Mouse (Mus musculus) retina, postnatal 1 day (tissue): ENCODE data around the gene Ncor2.
"Not testable (repeated sequence)": the region's sequence is repeated elsewhere in the genome, so short reads cannot be mapped to it uniquely, and the experiment has no call there.

Experiments used
- DNase-seq: peaks from one replicate; pipeline ENCODE4 v3.0.0-alpha.2; 2012

Gene Ncor2

GRCm38 (mm10) chr5:125179007-125179734, at the start of gene Ncor2:
TSS of gene Ncor2 (minus strand) at chr5:125179219.
- peak; percentile 92 for DNase-seq

DNA sequence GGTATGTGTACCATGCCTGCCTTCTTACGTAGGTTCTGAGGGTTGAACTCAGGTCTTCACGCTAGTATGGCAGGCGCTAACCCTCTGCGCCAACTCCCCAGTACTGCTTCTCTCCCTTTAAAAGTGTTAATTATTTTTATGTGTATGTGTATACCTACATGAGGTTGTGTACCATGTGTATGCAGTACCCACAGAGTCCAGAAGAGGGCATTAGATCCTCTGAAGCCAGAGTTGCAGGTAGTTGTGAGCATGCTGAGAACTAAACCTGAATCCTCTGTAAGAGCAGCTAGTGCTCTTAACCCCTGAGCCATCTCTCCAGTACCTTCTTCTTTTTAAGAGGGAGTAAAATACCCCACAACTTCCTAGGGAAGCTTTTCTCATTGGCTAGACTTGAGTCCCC, 48.7 kb upstream of the Ncor2 start:
- DNase-seq: no peak

DNA sequence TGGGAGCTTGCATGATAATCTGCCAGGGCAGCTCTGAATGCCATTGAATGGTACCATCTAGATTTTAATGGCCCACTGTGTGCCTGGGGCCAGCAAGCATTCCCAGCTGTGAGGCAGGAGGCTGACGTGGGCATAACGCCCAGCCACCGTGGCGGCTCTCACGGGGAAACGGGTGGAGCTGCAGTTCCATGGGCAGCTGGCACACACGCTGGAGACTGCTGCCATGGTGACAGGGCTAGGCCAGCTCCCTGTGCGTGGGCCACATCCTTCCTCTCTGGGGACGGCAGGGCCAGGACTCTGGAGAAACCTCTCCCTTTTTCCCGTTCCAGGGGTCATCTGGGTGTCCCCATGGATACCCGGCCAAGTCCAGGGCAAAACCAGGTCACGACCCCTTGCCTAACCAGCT, 47.2 kb upstream of the Ncor2 start:
- DNase-seq: peak; percentile 85

- DNase-seq: peak; percentile 56
Measured at GRCm38 (mm10) chr5:125224925-125225324, 45.9 kb upstream of the Ncor2 start.

DNA sequence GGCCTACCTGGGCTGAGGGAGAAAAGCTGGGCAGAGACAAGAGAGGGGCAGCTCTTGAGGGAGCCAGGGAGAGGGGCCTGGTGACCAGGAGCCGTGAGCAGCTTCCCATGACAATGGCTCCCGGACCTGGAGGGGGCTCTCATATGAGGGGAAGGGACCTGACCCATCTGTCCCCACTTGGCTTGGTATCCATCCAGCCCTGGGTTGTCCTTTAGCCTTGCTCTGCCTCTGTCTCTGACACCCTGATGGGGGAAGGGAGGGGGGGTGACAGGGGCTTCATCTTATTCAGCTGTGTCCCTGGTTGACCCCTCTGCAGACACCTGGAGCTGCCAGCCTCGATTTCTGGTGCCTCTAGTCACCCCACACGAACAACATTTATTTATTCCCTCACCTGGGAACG, 44.9 kb upstream of the Ncor2 start:
- no peak for DNase-seq

DNA sequence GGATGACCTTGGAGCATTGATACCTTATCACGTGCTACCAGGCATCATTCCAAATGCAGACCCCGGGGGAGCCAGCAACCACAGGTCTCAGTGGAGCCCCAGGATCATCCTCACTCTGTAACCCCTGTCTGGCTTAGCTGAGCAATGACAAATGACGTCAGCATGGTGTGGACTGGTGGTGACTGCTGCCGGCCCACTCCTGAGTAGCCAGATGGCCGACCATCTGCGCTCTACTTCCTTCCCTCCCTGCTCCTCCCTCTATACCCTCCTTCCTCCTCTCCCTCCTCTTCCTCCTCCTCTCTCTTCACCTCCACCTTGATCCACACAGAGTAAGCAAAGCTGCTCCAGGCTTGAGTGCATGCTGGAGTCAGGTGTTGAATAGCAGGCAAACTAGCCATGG, 43.7 kb upstream of the Ncor2 start:
- peak; percentile 72 for DNase-seq

DNA sequence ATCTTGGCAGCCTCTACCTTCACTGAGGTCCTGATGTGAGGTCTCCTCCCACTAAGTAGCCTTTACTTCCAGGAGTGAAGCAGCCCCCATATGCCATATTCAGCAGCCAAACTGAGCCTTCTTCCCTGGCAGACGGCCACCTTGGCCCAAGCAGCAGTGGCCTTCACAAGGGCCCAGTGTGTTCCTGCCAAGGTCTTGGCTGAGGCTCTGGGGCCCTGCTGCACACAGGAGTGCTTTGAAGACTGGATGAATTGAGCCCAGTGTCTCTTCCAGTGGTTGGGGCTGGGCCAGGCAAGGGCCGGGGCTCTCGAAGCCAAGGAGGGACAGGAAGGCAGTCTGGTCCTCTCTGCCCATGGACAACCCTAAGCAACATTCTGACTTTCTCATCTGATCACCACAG, 42.8 kb upstream of the Ncor2 start:
- DNase-seq: no peak

DNA sequence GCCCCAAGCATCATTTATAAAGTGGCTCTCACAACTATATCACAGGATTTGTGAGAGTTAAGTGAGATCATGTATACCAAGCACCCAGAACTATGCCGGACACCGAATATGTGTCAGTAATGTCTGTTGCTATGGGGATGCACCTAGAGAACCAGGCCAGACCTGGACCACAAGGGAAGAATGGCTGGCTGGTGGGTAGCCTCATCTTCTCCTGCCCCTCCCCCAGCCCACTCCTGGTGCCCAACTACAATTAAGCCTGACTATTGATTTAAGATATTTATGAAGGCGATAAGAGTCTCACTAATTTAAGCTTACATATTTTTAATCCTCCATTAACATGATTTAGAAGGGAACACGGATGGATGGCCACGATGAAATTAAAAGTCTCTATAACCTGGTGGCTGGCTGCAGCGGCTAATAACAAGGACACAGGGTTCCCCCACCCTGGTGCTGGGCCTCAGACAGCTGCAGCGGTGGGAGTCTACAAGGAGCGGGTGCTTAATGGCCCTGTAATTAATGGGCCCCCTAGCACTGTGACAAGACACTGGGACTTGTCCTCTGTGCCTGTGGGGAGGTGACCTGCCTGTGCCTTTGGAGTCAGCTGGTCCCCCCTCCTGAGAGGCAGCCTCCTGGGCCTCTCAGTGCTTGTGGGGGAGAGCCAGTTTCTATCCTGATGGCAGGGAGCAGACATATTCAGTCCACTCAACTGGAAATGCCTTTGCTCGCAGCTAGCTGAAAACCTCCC, 38.6 kb upstream of the Ncor2 start:
- DNase-seq: peak; percentile 85

DNA sequence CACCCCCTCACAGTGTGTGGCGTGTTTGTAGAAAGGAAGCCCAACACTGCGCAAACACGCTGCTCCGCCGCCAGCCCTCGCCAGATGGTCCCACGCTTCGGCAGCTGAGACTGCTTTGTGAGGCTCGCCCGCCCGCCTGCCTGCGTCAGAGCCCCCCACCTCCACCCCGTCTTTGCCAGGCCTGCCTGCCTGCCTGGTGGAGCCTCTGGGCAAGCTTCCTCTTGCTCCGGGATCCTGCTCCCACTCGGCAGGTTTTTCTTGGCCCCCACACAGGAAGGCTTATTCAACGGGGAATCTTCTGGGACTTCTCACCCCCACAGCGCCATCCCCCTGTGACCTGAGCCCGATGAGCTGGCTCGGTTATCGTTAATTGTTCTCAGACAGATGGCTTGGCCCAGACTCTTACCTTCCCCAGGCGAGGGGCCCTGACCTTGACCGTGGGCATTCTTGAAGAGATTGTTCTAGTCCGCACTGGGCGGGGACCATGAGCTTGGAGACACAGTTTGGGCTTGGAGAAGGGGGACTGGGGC, 37.0 kb upstream of the Ncor2 start:
- DNase-seq: peak; percentile 92

GRCm38 (mm10) chr5:125215346-125215929, 36.4 kb upstream of the Ncor2 start:
- peak; percentile 46 for DNase-seq

DNA sequence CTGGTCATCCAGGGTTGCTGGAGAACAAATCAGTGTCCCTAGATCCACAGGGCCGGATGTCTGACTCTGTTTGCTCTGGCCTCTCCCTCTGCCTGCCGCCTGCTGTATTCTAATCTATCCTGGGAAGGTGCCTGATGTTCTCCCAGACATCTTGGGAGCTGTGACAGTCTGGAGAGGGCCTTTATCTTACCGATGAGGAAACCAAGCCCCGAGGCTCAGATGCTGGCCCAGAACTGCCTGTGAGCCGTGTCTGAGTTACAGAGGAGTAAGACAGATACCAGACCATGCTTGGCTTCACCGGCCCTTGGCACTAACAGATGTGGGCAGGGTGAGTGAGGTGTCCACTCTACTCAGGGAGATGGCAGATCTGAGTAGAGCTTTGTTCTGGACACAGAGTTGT, 35.0 kb upstream of the Ncor2 start:
- no peak for DNase-seq

DNA sequence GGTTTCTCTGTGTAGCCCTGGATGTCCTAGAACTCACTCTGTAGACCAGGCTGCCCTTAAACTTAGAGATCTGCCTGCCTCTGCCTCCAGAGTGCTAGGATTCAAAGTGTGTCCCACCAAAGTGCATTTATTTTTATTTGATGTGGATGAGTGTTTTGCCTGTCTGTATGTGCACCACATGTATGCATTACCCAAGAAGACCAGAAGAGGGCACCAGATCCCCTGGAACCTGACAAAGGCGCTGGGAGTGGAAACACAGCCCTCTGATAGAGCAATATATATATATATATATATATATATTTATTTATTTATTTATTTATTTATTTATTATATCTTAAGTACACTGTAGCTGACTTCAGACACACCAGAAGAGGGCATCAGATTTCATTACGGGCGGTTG, 25.9 kb upstream of the Ncor2 start:
- peak; percentile 55 for DNase-seq

GRCm38 (mm10) chr5:125204199-125204815, 25.3 kb upstream of the Ncor2 start:
- no peak for DNase-seq

DNA sequence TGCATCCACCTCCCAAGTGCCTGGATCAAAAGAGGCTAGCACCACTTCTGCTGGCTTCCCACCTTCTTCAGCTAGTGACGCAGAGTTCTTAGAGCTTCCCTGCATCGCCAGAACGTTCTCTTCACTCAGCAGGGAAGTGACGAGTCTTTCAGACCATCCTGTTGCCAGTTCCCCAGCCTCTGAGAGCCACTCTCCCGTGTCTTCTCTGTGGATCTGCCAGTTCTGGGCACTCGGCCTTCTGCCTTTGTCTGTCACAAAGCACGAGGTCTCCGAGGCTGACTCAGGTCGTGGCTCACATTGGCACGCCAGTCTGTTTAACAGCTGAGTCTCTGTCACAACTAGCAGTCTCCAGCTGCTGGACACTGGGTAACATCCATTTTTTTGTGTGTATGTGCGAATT, 24.7 kb upstream of the Ncor2 start:
- DNase-seq: peak; percentile 36

DNA sequence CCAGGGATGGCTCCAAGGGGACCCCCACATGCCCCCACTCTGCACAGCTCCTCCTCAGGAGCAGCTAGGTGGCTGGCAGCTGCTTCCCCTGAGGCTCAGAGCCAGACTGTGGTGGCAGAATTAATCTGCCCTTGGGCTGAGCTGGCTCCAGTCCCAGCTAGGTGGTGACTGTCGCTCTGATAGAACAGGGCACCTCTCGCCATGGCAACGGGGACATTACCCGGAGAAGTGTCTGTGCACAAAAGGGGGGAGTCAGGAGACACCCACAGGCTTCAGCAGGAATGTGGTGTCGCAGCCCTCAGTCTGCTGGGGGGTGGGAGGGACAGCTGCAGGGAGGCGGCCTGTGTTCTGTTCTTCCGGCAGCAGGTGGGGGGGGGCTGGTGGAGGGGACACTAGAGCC, 24.1 kb upstream of the Ncor2 start:
- DNase-seq: peak; percentile 92

DNA sequence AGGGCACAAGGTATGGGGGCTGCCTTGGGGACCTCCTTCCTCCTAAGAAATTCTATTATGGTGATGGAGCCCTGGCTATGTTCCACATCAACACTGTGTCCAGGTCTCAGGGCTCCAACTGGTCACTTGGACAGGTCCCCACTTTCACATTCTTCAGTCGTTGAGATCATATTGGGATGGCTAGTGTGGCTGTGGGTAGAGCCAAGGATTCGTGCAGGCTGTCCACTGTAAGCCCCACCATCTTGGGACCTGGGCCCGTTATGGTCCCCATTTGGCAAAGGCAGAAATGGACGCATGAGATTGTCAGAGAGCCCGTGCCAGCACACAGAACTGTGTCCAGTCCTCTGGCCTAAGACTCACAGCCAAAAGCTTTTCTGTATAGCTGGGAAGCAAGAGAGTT, 23.1 kb upstream of the Ncor2 start:
- DNase-seq: no peak

DNA sequence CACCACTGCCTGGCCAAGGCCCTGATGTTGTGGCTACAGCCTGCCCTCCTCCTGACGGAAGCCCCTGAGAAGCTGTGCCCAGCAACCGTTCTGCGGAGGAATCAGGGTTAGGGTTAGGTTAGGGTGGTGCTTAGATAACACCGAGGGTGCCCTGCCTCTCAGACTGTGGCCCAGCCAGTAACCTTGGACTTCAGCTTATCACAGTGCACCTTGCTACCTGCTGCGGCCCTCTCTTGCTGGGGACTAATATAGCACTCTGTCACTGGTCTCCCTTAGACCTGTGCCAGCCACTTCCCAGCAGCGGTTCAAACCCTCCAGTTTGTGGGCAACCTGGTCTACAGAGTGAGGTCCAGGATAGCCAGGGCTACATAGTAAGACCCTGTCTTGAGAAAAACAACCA, 20.1 kb upstream of the Ncor2 start:
- no peak for DNase-seq

DNA sequence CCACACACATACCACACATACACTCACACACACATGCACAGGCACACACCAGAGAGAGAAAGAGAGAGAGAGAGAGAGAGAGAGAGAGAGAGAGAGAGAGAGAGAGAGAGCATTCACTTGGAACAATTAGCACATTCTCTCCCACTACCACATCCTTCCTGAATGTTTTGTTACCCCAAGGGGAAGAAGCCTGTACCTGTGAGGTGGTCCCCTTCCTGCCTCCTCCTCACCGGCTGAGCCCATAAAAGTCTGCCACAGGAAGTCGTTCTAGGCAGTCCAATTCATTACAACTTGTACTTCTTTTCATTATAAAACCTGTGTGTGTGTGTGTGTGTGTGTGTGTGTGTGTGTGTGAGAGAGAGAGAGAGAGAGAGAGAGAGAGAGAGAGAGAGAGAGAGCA, 18.3 kb upstream of the Ncor2 start:
- DNase-seq: not testable (repeated sequence)

DNA sequence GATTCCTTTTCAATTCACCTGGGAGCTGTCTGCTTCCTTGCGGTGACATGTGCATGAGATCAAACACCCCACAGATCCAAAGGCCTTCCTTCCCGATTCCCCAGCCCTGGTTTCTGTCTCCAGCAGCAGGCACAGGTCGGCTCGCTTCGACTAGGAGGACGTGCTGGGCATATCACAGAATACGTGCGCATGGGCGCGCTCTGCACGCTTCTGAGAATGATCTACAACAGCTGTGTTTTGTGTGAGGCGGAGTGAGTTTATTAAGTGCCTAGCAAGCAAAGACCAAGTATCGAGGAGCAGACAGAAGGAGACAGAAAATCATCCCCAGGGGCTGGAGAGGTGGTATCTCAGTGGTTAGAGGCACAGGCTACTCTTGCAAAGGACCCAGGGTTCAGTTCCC, 17.0 kb upstream of the Ncor2 start:
- no peak for DNase-seq

DNA sequence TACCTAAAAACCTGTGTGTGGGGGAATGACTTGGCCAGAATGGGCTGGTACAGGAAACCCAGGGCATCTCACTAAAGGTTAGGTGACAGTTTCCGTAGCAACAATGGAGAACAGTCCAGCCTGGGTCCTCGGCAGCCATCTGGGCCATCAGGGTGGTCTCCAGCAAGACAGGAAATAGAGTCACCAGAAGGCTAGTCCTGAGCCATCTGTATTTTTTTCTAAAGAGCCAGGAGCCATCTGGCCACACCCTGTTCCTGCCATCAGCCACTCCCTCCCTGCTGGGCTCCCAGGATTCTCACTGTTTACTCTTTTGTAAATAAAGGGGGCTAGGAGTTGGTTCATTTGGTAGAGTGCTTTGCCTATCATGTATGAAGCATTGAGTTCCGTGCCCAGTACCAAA, 16.1 kb upstream of the Ncor2 start:
- peak; percentile 59 for DNase-seq

DNA sequence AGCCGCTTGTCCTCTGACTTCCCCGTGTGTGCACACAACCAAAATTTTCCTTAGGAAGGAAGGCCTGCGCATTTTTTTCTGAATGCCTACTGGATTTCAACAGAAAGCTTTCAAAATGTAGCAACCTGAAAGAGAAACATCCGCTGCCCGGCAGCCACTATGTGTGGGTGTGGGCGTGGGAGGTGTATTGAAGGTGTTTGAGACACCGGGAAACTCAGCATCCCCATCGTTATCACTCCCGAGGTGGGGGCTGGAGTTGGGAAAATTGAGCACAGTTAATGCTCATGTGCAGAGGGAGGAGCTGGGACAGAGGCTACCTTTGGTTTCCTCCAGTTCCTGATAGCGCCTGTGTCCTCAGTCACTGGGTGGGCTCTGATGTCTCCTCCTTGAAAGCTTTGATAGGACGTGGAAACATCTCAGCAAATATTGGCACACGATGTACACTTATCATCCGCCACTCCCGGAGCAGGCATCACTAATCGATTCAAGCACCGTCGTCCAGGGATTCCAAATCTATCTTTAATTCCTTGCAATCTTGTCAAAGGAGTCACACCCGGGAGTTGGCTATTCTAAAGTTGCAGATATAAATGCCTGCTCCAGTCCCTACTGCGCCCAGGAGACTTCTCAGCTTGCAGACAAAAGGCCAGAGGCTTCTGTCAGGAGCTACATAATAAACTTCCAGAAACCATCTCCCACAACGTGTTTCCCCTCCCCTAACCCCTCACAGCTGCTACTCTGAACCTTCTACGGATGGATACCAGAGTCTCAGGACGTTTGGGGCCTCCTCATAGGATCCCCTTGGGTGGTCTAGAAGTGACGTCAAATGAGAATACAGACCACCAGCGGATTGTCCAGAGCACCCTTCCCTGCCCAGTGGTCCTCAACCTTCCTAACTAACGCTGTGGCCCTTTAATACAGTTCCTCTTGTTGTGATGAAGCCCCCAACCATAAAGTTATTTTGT, 14.7 kb upstream of the Ncor2 start:
- no peak for DNase-seq

DNA sequence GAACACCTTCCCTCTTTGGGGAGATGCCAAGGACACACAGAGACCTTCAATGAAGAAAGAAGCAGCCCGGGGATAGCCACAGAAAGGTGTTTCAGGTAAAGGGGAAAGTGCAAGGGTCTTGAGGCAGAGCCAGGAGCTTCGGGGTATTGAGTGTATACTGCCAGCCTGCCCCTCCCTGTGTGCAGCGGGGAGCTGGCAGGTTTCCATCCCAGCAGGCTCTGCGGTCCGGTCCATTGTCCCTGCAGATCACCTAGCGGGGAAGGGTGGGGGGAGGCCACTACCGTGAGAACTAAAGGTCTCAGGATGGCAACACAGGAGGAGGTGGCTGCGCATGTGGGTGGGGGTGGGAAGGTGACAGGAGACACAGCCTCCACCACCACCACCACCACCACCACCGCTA, 12.6 kb upstream of the Ncor2 start:
- no peak for DNase-seq
